Mouse (Mus musculus) MEL-GATA-1-ER (cell line): ENCODE measurements at regions not wholly inside any gene's neighbourhood (a gene's known extent, or its start where the extent isn't known, plus 50 kb on each side); places are given as distances from the start of the nearest gene placed in this dataset.

ENCODE experiments used
- DNase-seq: peaks from one replicate; pipeline ENCODE4 v3.0.0-alpha.2; 2012; ENCODE audit warnings: low read depth; ENCODE audit errors: extremely low read depth

GRCm38 (mm10) chr2:92750672-92751071 is 151.2 kb downstream of the Chst1 start:
- no peak for DNase-seq

GRCm38 (mm10) chr2:92751256-92751655 is 151.7 kb downstream of the Chst1 start:
- DNase-seq, result no peak

DNA sequence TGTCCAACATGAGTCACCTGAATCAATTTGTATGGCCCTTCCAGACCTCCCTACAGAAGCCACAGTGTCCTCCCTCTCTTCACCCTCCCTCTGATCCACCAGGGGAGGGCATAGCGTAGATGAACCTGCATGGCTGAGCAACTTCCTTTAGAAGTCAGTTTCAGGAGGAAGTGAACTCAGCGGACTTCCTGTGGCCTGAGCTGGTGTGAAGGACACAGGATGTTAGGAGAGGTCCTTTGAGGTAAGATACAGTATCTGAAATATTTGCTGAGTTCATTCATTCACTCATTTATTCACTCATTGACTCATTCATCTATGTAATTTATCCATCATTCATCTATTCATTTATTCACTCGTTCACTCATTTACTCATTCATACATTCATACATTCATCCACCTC is 152.6 kb downstream of the Chst1 start:
- no peak for DNase-seq

DNA sequence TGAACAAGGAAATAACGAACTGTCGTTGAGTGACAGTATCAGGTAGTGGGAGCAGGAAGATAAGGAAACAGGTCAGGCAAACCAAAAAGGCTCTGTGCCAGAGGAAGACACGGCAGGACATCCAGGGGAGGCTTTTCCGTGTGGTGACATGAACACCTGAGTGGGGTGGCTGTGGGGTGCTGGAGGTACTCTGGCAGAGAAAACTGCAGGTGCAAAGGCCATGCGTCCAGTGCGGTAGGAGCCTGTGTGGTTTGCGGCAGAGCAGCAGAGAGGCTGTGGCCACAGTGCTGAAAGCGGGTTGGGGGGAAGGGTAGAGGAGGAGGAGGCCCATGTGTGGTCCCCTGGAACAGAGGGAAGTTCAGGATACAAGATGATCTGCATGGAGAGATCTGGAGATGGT is 153.3 kb downstream of the Chst1 start:
- no peak for DNase-seq

GRCm38 (mm10) chr2:92754505-92755280 is 155.2 kb downstream of the Chst1 start:
- no peak for DNase-seq

DNA sequence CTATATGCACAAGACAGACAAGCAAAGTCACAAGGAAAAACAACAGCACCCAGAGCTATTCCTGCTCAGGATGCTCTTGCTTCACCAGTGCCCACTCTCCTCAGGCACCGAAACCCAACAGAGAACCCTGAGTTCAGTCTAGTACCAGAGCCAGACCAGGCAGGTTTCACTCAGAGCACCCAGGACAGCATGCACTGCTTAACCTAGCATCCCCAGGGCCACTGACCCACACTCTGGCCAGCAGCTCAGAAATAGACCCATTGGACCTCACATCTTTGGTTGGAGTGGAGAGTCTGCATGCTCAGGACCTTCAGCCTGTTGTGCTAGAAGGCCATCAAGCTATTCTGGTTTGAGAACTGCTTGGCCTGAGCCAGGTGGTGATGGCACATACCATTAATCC is 157.0 kb downstream of the Chst1 start:
- no peak for DNase-seq

DNA sequence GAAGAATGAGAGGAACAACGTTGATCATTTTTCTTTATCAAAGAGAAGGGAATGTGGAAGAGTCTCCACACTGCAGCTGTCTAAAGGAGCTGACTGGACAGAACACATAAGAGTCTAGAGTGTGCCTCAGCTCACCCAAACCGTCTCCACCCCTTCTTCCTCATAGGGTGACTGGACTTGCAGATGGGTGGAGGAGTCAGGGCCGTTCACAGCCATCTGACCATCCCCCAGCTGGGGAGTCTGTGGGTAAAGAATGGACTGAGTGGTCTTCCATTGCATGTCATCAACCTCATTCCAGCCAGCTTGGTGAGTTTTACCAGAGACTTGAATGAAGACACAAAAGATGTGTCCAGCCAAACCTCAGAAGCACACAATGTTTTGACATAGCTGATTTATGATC is 156.1 kb upstream of the Syt13 start:
- no peak for DNase-seq

- no peak for DNase-seq
Measured at GRCm38 (mm10) chr2:92763881-92764635, 150.8 kb upstream of the Syt13 start.

- DNase-seq, result no peak
Measured at GRCm38 (mm10) chr2:92767476-92768005, 147.4 kb upstream of the Syt13 start.

- no peak for DNase-seq
Measured at GRCm38 (mm10) chr2:92768088-92768487, 146.8 kb upstream of the Syt13 start.

GRCm38 (mm10) chr2:92769061-92769460 is 145.8 kb upstream of the Syt13 start:
- DNase-seq, result no peak

DNA sequence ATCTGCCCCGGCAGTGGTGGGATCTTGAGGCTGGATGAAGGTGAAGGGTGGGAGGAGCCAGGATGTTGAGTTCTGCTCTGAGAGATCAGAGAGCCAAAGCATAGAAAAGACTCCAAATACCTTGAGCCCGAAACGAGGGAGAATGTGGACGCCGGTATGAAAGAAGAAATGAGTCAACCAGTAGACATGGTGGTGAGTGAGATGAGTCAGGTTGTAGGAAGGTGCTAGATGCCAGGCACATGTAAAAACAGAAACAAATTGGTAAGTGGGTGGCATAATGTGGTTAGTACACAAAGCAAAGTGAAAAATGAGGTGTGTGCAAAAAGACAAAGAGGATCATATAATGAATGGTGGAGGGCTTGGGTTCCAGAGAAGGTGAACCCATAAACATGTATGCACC is 144.8 kb upstream of the Syt13 start:
- no peak for DNase-seq

- DNase-seq, result no peak
Measured at GRCm38 (mm10) chr2:92772623-92773022, 142.3 kb upstream of the Syt13 start.

GRCm38 (mm10) chr2:92776497-92776896 is 138.4 kb upstream of the Syt13 start:
- no peak for DNase-seq

DNA sequence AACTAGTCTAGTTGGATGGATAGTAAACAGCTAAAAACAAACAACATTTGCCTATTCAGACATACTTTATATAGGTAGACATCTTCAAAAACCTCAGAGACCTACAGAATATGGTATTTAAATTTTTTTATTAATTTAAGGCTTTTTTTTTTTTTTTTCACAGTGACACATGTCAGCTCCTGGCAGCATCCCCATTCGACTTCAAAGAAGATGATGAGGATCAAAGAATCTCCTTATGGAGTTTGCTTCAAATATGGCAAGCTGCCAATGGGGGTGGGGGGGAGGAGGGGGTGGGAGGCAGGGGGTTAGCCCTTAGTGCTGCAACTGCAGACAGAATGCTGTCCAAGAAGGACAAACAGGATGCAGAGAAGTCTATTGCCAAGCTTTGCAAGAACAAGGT is 135.8 kb upstream of the Syt13 start:
- DNase-seq, result no peak

GRCm38 (mm10) chr2:92780021-92780420 is 134.9 kb upstream of the Syt13 start:
- DNase-seq, result no peak

DNA sequence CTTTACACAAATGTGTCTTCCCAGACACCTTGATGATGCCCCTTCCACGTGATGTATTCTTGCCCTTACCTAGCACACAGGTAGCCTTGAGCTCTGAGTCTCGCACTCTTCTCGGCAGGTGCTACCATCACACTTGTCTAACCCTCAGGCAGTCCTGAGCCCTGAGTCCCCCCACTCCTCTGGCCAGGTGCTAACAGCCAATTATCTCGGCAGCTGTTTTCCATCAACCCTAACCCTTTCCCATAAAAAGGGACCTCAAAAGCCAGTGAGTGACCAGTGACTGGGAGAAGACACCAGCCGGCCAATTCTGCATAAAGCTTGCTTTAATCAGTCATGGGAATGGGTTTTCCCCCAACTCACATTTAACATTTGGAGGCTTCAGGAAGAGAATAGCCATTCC is 133.4 kb upstream of the Syt13 start:
- no peak for DNase-seq

DNA sequence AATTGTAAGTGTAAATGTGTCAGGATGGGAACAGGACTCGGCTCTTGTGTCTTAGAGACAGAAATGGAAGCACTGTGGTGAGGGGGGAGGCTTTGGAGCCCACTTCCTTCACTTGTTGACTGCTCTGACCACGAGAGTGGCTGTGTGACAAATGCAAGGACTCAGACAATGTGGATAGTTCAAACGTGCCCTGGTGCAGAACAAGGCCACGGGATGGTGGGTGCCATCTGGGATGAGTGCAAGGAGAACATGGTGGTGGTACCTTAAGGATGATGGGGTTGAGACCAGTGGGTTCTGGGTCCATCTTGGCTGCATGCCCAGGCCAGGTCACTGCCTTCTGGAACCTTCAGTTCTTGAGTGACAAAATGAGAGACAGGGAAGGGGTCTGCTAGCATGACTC is 132.3 kb upstream of the Syt13 start:
- DNase-seq, result no peak

DNA sequence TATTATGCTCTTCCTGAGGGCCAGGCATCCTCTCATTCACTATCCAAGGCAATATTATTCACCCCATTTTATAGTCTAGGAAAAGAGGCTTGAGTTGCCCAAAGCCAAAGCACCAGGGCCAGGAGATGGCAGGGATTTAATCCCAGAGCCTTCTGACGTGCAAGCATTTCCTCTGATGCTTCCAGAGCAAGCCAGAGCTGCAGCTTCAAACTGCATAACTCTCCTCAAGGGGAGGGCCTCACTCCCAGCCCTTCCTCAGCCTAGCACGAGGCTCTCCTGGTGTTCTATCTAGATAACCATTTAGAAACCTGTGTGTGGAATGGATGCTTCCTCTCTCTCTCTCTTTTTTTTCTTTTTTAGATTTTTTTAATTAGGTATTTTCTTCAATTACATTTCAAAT is 130.0 kb upstream of the Syt13 start:
- DNase-seq, result no peak

- DNase-seq, result no peak
Measured at GRCm38 (mm10) chr2:92787925-92788410, 126.9 kb upstream of the Syt13 start.

DNA sequence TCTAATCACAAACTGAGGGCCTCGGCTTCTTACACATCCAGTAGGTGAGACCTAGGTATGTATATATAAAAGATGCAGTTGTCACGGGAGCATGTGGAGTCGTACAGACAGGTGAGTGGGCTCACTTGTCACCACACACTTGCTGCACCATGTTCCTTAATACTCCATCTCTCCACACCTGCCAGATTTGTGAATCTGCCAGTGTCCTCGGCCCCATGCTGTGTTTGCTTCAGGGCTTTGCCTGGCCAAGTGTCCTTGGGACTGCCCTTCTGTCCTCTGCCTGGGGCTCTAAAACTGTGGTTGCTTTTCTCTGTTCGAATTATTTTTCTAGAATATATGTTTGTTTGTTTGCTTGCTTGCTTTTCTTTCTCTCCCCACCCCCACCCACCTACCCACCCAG is 126.0 kb upstream of the Syt13 start:
- no peak for DNase-seq

- DNase-seq, result no peak
Measured at GRCm38 (mm10) chr2:92790374-92790773, 124.5 kb upstream of the Syt13 start.

DNA sequence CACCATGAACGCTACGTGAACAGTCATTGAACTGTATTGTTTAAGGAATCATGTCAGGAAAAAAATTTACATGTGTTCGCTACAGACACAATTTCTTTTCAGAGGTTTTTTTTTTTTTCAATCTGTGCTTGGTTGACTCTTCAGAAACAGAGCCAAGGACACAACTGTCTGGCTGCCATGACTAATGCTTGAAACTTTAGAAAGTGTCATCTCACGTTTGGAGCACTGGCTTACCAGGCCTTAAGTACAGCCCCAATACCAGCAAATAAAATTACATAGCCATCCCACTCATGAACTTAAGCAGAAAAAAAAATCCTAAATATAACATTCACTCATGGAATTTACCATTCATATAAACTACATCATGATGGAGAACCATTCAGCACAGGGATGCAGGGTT is 115.1 kb upstream of the Syt13 start:
- DNase-seq, result no peak
